Mouse (Mus musculus) kidney, embryonic 15.5 days (tissue): ENCODE measurements around the gene Crb2. TPM values are rescaled to one million over a fixed set of nuclear protein-coding genes. Genes with fewer than 3 reads are reported as not detected.

ENCODE experiments used
- ATAC-seq: fragments of 200-750 bp; cut with Nextera tagmentation; replicated peaks from 2 replicates; pipeline ENCODE4 v1.8.0; 2017; ENCODE audit warnings: moderate TSS enrichment; ENCODE audit not compliant: low FRiP score
- H3K27ac ChIP-seq: fragments of 300-500 bp; sonication (generic); 2 replicates; pipeline ENCODE4 v1.5.1; 2015; ENCODE audit warnings: mild to moderate bottlenecking, inconsistent platforms
- H3K27me3 ChIP-seq: fragments of 300-500 bp; sonication (generic); 2 replicates; pipeline ENCODE4 v1.6.1; 2015; ENCODE audit warnings: inconsistent platforms
- H3K36me3 ChIP-seq: fragments of 300-500 bp; sonication (generic); 2 replicates; pipeline ENCODE4 v1.6.1; 2015; ENCODE audit warnings: inconsistent platforms
- H3K4me1 ChIP-seq: fragments of 300-500 bp; sonication (generic); 2 replicates; pipeline ENCODE4 v1.6.1; 2015; ENCODE audit warnings: inconsistent platforms
- H3K4me2 ChIP-seq: fragments of 300-500 bp; sonication (generic); 2 replicates; pipeline ENCODE4 v1.6.1; 2015; ENCODE audit warnings: moderate library complexity, mild to moderate bottlenecking, inconsistent platforms
- H3K4me3 ChIP-seq: fragments of 300-500 bp; sonication (generic); replicated peaks from 2 replicates; pipeline ENCODE4 v1.5.1; 2015; ENCODE audit warnings: mild to moderate bottlenecking, inconsistent platforms
- H3K9ac ChIP-seq: fragments of 300-500 bp; sonication (generic); 2 replicates; pipeline ENCODE4 v1.6.1; 2015; ENCODE audit warnings: mild to moderate bottlenecking, inconsistent platforms
- H3K9me3 ChIP-seq: fragments of 300-500 bp; sonication (generic); replicated peaks from 2 replicates; pipeline ENCODE4 v1.6.1; 2016; ENCODE audit warnings: inconsistent platforms
- WGBS: fragments of 180-500 bp; shearing (Covaris S2); methylation state at CpG from one replicate; pipeline ENCODE4 v1.1.7; 2015; ENCODE audit warnings: mixed read lengths; 5-methylcytosine and 5-hydroxymethylcytosine counted together
- polyA plus RNA-seq: library from polyadenylated mRNA; unstranded; fragments of >200 nt; fragmentation: Nextera tagmentation; extraction: Ambion mirVana; gene quantifications from 2 replicates; pipeline ENCODE4 v1.2.1, GENCODE M21; 2015

Crb2 gene
- polyA plus RNA-seq, 1 experiment from 2014 or later, result 4.1 TPM

DNA sequence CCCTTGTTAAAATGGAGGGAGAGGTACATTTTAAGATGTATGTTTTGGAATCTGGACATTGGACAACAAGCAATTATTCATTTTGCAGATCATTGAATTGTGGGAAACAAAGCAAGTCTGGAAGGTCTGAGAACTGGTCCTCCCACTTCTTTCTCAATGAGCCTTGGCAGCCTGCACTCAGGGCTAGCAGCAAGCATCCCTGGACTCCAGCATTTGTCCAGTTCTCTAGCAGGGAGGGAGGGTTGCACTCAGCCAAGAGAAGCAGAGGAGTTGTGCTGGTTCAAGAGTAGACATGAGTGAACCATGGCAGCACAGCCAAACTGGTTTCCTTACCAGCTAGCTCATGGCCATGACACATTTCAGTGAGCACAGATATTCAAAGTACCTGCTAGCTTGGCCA is 63.9 kb downstream of the Crb2 start:
- Histone ChIP-seq H3K4me2 (no peak overlapping the region), H3K4me1 (peaks cover 21% of the 10 kb centered on the region), H3K27me3 (no peaks in the 10 kb centered on the region), H3K9ac (no peak overlapping the region), H3K36me3 (no peaks in the 10 kb centered on the region), H3K4me3 (no peak overlapping the region), H3K9me3 (no peaks in the 10 kb centered on the region), H3K27ac (no peak overlapping the region; the same call in 1 of the 2 replicates)
- 0 out of 2 replicates have a peak, but pooled peaks have one; percentile 50 for ATAC-seq

DNA sequence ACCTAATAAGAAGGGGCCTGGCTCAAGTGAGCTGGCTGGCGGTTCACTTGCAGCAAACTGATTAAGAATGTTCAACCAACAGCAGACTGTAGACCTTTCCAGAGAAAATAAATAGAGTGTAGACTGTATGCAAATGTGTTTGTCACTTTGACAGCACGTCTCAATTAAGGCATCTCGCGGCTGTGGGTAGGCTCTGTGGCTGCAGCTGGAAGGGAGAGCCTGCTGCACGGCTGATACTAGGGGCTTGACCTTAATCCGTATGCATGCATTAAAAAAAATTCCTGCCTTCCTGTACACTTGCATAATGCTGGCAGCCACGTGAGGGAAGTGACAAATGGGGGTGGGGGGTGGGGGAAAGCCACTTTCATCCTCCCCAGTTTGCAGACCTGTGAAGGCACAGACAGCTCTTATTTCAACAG is 66.1 kb downstream of the Crb2 start:
- no peak overlapping the region for H3K9ac ChIP-seq
- peak; percentile 63 for ATAC-seq
- no peaks in the 10 kb centered on the region for H3K9me3 ChIP-seq
- peak overlapping the region; percentile 56 for H3K27ac ChIP-seq
- H3K4me2 ChIP-seq, result no peak overlapping the region
- H3K4me1 ChIP-seq, result peaks cover 21% of the 10 kb centered on the region
- no peaks in the 10 kb centered on the region for H3K36me3 ChIP-seq
- no peak overlapping the region for H3K4me3 ChIP-seq
- H3K27me3 ChIP-seq, result no peaks in the 10 kb centered on the region
- 13% methylated on average over 7 of the region's 7 CpGs for WGBS

GRCm38 (mm10) chr2:37842719-37843118 is 66.7 kb downstream of the Crb2 start:
- Histone ChIP-seq H3K9ac (no peak overlapping the region), H3K9me3 (no peaks in the 10 kb centered on the region), H3K36me3 (no peaks in the 10 kb centered on the region), H3K4me2 (no peak overlapping the region), H3K27ac (peak overlapping the region; percentile 56; the same call in 1 of the 2 replicates), H3K27me3 (no peaks in the 10 kb centered on the region), H3K4me3 (no peak overlapping the region), H3K4me1 (peaks cover 21% of the 10 kb centered on the region)
- ATAC-seq, result 0 out of 2 replicates have a peak, but pooled peaks have one; percentile 55
- 37% methylated on average over 4 of the region's 4 CpGs for WGBS

Other genes starting within 250 kb of the Crb2 start
- gene Strbp, start 72.4 kb upstream of the Crb2 start, polyA plus RNA-seq, result 41.3 and 43.6 TPM in 2 replicates